Mouse (Mus musculus) intestine, postnatal 0 days (tissue): ENCODE results near the gene Slc35e3. TPM values are rescaled to one million over a fixed set of nuclear protein-coding genes. Genes with fewer than 3 reads are reported as not detected.

Experiments used
- ATAC-seq: fragments of 200-750 bp; cut with Nextera tagmentation; 2 replicates; pipeline ENCODE4 v1.8.0; 2017; ENCODE audit warnings: mild to moderate bottlenecking, moderate TSS enrichment, moderate library complexity
- H3K27ac ChIP-seq: fragments of 300-500 bp; sonication (generic); 2 replicates; pipeline ENCODE4 v1.5.1; 2014; ENCODE audit warnings: mild to moderate bottlenecking, low read depth, low read length, moderate library complexity
- H3K27me3 ChIP-seq: fragments of 300-500 bp; sonication (generic); replicated peaks from 2 replicates; pipeline ENCODE4 v1.6.1; 2014; ENCODE audit warnings: low read length, mixed read lengths; ENCODE audit not compliant: control insufficient read depth, insufficient read depth
- H3K36me3 ChIP-seq: fragments of 300-500 bp; sonication (generic); 2 replicates; pipeline ENCODE4 v1.6.1; 2014; ENCODE audit warnings: mild to moderate bottlenecking, moderate library complexity; ENCODE audit not compliant: control insufficient read depth, insufficient read depth
- H3K4me1 ChIP-seq: fragments of 300-500 bp; sonication (generic); replicated peaks from 2 replicates; pipeline ENCODE4 v1.6.1; 2014; ENCODE audit warnings: antibody characterized with exemption, low read length, mixed read lengths; ENCODE audit not compliant: control insufficient read depth, insufficient read depth
- H3K4me2 ChIP-seq: fragments of 300-500 bp; sonication (generic); replicated peaks from 2 replicates; pipeline ENCODE4 v1.6.1; 2014; ENCODE audit warnings: low read depth, mild to moderate bottlenecking, moderate library complexity
- H3K4me3 ChIP-seq: fragments of 300-500 bp; sonication (generic); 2 replicates; pipeline ENCODE4 v1.5.1; 2014; ENCODE audit warnings: low read depth, low read length
- H3K9ac ChIP-seq: fragments of 300-500 bp; sonication (generic); 2 replicates; pipeline ENCODE4 v1.6.1; 2014; ENCODE audit warnings: mild to moderate bottlenecking, low read depth, low read length
- H3K9me3 ChIP-seq: fragments of 300-500 bp; sonication (generic); 2 replicates; pipeline ENCODE4 v1.6.1; 2016; ENCODE audit warnings: mixed run types; ENCODE audit not compliant: control insufficient read depth
- CTCF ChIP-seq: sonication (generic); IDR thresholded peaks from 2 replicates; pipeline ENCODE4 v1.5.1; 2016; ENCODE audit warnings: low read depth, mild to moderate bottlenecking, control low read depth, antibody characterized with exemption, moderate library complexity
- WGBS: fragments of 180-500 bp; shearing (Covaris S2); extraction: QIAGEN DNeasy Blood & Tissue Kit; methylation state at CpG from one replicate; pipeline ENCODE4 v1.1.7; 2014; 5-methylcytosine and 5-hydroxymethylcytosine counted together
- polyA plus RNA-seq: library from polyadenylated mRNA; unstranded; fragments of >200 nt; fragmentation: Nextera tagmentation; extraction: Ambion mirVana; gene quantifications from 2 replicates; pipeline ENCODE4 v1.2.1, GENCODE M21; 2015

Slc35e3 gene
- polyA plus RNA-seq, 1 experiment from 2014 or later = 13.5 TPM

DNA sequence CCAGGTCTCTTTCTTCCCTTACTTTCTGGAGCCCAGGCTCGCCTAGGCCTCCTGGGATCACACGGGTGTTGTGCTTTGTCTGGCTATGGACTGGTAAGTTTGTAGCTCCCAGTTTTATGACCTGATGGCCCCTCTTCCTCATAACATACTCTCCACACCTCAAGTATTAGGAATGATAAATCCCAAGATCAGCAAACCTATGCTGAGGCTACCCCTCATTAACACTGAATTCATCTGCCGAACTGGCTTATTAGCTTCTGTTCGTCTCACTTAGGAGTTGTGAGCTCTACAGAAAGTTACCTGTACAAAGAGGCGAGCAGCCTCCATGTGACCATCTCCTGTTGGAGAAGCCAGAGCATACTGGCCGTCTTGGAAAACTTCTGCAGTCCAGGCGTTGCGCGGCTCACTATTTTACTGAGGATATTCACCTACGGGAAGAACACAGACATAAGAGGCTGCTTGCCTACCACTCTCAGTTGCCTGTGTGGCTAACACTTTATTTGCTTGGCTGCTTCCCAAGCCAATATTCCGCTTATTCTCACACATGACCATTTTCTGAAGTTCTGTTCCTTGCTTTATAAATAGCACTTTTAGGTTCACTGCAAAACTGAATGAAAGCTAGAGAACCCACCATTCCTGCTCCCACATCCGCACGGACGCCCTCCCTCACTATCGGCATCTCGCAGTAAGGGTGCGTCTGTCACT is 35.0 kb upstream of the Slc35e3 start:
- no peak overlapping the region for H3K4me3 ChIP-seq
- WGBS = 93% methylated on average over 17 of the region's 17 CpGs

DNA sequence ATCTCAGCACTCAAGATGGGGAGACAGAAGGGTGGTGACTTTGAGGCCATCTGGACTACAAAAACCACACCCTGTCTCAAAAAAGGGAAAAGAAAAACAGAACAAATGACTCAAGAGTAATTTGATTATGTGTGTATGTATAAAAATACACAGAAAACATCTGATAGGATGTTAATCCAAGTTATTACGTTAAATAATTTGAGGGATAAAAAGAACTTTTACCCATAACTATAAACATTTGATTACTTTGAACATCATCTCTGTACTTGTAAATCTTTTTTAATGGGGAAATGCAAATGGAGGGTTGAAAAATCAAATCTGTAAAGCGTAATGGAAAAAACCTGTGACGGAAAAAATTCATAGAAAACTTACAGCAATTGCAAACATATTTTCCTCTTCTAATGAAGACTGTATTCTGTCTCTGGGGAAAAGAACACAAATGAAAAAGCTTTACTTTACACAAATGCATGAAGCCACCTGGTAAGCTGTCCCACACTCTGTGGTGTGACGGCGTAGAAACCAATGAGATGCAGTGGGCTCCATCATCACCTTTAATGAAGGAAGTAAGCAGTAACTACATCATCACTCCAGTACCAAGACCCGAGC is 34.2 kb upstream of the Slc35e3 start:
- ATAC-seq = no peak
- Histone ChIP-seq H3K4me1 (no peaks in the 10 kb centered on the region), H3K27me3 (no peaks in the 10 kb centered on the region), H3K4me3 (no peak overlapping the region), H3K9me3 (no peaks in the 10 kb centered on the region), H3K36me3 (peaks cover 74% of the 10 kb centered on the region), H3K9ac (no peak overlapping the region), H3K27ac (no peak overlapping the region), H3K4me2 (no peak overlapping the region)
- 95% methylated on average over 6 of the region's 6 CpGs for WGBS
- TF ChIP-seq CTCF = no peak

More for the DNA sequence above, 35.0 kb upstream of the Slc35e3 start:
- H3K36me3 ChIP-seq = peaks cover 72% of the 10 kb centered on the region
- H3K9ac ChIP-seq = no peak overlapping the region
- H3K4me1 ChIP-seq = no peaks in the 10 kb centered on the region
- no peak for ATAC-seq
- H3K9me3 ChIP-seq = no peaks in the 10 kb centered on the region
- no peak overlapping the region for H3K4me2 ChIP-seq
- H3K27me3 ChIP-seq = no peaks in the 10 kb centered on the region
- H3K27ac ChIP-seq = no peak overlapping the region; the same call in 1 of the 2 replicates
- no peak for TF ChIP-seq CTCF

DNA sequence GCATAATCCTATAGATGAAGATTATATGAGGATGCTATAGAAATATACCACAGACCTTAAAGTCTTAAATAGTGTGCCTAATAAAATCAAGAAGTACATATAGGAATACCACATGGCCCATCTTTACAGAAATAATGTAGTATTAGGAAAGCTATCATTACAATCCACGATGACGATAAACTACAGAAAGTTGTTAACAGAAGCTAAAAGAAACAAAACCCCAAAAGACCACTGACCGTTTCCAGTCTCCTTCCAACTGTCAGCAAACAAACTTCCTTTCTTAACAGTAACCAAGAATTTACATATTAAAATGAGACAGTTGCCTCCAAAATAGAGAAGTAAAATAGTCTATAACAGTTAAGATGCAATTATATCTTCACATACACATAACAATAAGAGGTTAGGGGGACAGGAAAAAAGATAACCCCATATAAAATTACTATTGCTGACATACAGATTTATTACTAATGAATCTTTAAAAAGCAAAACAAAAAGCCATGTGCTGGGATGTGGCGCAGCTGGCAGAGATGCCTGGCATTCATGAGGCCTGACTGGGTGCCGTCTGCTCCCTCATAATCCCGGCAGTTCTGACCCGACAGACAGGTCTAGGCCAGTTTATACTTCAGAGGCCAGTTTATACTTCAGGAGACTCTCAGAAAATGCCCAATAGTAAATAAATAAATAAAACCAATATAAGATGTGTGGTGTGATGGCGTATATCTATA is 33.6 kb upstream of the Slc35e3 start:
- ATAC-seq = no peak
- peaks cover 73% of the 10 kb centered on the region for H3K36me3 ChIP-seq

GRCm38 (mm10) chr10:117778951-117779350 is 32.8 kb upstream of the Slc35e3 start:
- no peak overlapping the region for H3K4me2 ChIP-seq
- no peak overlapping the region for H3K4me3 ChIP-seq
- ATAC-seq = no peak
- no peak overlapping the region for H3K27ac ChIP-seq
- no peaks in the 10 kb centered on the region for H3K9me3 ChIP-seq
- no peaks in the 10 kb centered on the region for H3K27me3 ChIP-seq
- peaks cover 78% of the 10 kb centered on the region for H3K36me3 ChIP-seq
- WGBS = 84% methylated on average over 4 of the region's 4 CpGs
- no peak overlapping the region for H3K9ac ChIP-seq
- no peak for TF ChIP-seq CTCF
- no peaks in the 10 kb centered on the region for H3K4me1 ChIP-seq

More for the DNA sequence above, 33.6 kb upstream of the Slc35e3 start:
- whole genome bisulfite sequencing = 90% methylated on average over 8 of the region's 8 CpGs
- Histone ChIP-seq H3K4me1 (no peaks in the 10 kb centered on the region), H3K9ac (no peak overlapping the region), H3K27ac (no peak overlapping the region), H3K9me3 (no peaks in the 10 kb centered on the region), H3K4me3 (no peak overlapping the region), H3K4me2 (no peak overlapping the region), H3K27me3 (no peaks in the 10 kb centered on the region)
- TF ChIP-seq CTCF = no peak

- Histone ChIP-seq H3K36me3 (peaks cover 79% of the 10 kb centered on the region), H3K27me3 (no peaks in the 10 kb centered on the region), H3K4me1 (no peaks in the 10 kb centered on the region), H3K9ac (no peak overlapping the region), H3K27ac (no peak overlapping the region), H3K9me3 (no peaks in the 10 kb centered on the region), H3K4me3 (no peak overlapping the region), H3K4me2 (no peak overlapping the region)
- TF ChIP-seq CTCF = no peak
- ATAC-seq = no peak
- 93% methylated on average over 12 of the region's 12 CpGs for WGBS
These were observed 32.3 kb upstream of the Slc35e3 start for GRCm38 (mm10) chr10:117778328-117778910.
